Mouse (Mus musculus) olfactory bulb, adult 2 months (tissue): Measurements from ENCODE around the gene Clpx.

ENCODE experiments used
- CTCF ChIP-seq: fragments of 200-500 bp; IDR thresholded peaks from 2 replicates; pipeline ENCODE4 v1.5.1; 2012; ENCODE audit warnings: low read depth, mild to moderate bottlenecking, low read length, moderate library complexity; ENCODE audit not compliant: insufficient read depth
- POLR2A ChIP-seq: fragments of 200-500 bp; IDR thresholded peaks from 2 replicates; pipeline ENCODE4 v1.6.1; 2012; ENCODE audit warnings: mild to moderate bottlenecking, low read depth, low read length, moderate library complexity; ENCODE audit not compliant: insufficient read depth

DNA sequence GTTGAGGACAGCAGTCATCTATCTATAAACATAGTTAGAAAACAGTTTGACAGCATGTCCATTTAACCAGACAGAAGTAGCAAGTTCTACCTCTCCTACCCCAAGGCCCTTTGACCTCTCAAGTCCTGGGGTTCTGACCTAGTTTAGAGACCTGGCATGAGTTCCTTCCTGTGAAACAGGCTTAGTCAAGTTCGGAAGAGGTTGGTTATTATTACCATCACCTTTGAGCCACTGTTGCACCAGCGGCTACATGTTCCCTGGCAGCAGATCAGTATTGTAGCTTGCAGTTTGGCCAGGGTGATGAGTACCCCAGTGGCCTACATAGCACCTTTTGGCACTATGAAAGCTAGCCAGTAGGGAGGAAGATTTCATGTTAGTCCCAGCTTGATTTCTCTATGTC, 12.6 kb downstream of the Clpx start:
- TF ChIP-seq POLR2A (no peak), CTCF (no peak)
